Mouse (Mus musculus): Measurements from ENCODE around the gene Mdh1b. TPM values are rescaled to one million over a fixed set of nuclear protein-coding genes. Genes with fewer than 3 reads are reported as not detected.

Gene Mdh1b
- total RNA-seq (2021) = under 1 TPM; 0.66 to 0.70 TPM

DNA sequence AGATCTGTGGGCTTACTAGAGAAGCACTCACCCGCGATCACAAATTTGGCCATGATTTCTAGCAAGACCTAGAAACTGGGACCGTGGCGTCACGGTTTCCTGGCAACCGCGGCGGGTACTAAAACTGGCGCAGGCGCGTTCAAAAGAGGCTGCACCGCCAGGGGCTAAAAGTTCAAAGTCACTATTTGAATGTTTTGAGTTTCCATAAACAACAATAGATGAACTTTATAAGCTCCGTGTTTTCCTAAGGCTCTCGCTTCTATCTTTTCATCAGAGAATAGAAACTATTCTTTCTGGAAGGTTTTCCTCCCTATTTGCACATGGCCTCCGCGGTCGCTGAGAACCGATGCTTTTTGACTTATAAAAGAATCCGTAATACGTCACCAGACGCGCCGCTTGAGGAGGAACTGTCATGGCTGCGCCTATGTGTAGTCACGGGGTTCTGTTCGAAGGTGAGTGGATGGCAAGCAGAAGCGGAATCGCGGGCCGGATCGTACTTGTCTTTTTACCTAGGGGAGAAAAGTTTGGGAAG is at the start of gene Mdh1b, which contains the start of gene Fastkd2:
Gene Mdh1b, minus strand, starts transcription at position 79 of the 532 bp plus-strand sequence.
Gene Fastkd2, plus strand, starts transcription at position 375 of the 532 bp plus-strand sequence.
- peak; percentile 78 for DNase-seq (ENCODE audit: extremely low spot score in 1 of 2, low spot score in 1 of 2)

- DNase-seq (ENCODE audit: extremely low spot score in 1 of 2, low spot score in 1 of 2) = no peak
These were observed 46.9 kb upstream of the Mdh1b start for GRCm38 (mm10) chr1:63776902-63777630.

- DNase-seq (ENCODE audit: extremely low spot score in 1 of 2, low spot score in 1 of 2) = no peak
These were observed 46.3 kb upstream of the Mdh1b start for GRCm38 (mm10) chr1:63776396-63776795.

DNA sequence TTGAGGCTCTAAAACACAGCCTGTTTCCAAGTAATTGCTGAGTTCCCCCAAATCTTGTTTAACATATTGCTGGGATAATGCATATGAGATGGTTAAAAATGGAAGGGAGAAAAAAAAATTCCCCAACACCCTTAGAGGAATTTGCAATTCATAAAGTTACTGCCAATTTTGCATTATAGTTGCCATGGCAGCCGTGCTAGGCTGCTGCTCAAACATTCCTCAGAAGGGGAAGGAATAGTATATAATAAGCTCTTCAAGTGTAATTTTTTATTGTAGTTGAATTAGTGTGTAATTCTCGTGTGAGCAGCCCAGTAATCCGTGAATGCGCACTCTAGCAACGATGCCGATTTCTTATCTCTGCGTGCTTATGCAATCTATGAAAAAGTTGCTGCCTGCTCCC is 40.2 kb upstream of the Mdh1b start:
- no peak for DNase-seq (ENCODE audit: extremely low spot score in 1 of 2, low spot score in 1 of 2)

- DNase-seq (ENCODE audit: extremely low spot score in 1 of 2, low spot score in 1 of 2) = no peak
These were observed 39.0 kb upstream of the Mdh1b start, which contains the start of gene 4933402D24Rik for GRCm38 (mm10) chr1:63769167-63769566. Gene 4933402D24Rik (minus strand): TSS chr1:63769267.

GRCm38 (mm10) chr1:63768112-63768511 is 38.0 kb upstream of the Mdh1b start:
- DNase-seq (ENCODE audit: extremely low spot score in 1 of 2, low spot score in 1 of 2) = no peak

GRCm38 (mm10) chr1:63764395-63764794 is 34.3 kb upstream of the Mdh1b start:
- DNase-seq (ENCODE audit: extremely low spot score in 1 of 2, low spot score in 1 of 2) = no peak

GRCm38 (mm10) chr1:63763881-63764386 is 33.8 kb upstream of the Mdh1b start:
- peak in 1 of 2 experiments; percentile 15 for DNase-seq (ENCODE audit: extremely low spot score in 1 of 2, low spot score in 1 of 2)

DNA sequence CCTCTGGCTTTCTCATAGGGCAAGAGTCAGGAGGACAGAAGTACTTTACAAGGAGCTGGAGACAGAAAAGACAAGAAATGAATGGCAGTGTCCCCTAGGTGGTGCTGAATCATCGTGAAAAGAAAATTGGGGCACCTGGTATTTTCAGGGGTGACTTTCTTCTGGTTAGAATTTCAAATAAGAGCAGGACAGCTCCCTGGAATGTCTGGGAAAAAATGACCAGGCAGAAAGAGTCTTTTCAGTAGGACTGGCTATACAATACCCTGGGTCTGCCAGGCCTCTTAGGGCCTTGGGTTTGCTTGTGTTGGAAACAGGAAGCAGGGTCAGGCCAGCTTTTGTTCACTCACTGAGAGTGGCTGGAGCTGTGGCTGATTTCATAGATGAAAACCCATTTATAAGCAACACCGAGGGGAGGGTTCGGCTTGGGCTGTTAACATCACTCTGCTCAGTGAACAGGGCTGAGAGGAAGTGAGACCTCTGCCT is 33.1 kb upstream of the Mdh1b start:
- peak; percentile 23 to 48 for DNase-seq (ENCODE audit: extremely low spot score in 1 of 2, low spot score in 1 of 2)

- no peak for DNase-seq (ENCODE audit: extremely low spot score in 1 of 2, low spot score in 1 of 2)
These were observed 25.9 kb upstream of the Mdh1b start for GRCm38 (mm10) chr1:63756005-63756404.

DNA sequence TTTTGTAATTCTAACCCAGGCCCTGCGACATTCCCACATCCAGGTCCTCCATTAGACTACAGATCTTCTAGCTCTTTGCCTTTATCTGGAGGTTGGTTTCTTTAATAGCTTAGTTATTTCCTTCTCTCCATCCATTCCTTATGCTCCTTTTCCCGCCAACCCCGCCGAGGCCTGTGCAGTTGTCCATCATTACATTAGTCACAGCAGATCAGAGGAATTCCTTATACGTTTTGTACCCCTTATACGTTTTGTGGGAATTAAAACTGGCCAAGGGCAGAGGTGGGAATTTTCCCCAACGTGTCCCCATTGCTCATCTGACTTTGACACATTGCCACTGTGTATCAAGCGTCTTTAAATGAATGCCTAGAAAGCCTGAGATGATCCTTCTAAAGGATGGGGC is 322 bp downstream of the Mdh1b start:
- peak in 1 of 2 experiments; percentile 6 for DNase-seq (ENCODE audit: extremely low spot score in 1 of 2, low spot score in 1 of 2)

DNA sequence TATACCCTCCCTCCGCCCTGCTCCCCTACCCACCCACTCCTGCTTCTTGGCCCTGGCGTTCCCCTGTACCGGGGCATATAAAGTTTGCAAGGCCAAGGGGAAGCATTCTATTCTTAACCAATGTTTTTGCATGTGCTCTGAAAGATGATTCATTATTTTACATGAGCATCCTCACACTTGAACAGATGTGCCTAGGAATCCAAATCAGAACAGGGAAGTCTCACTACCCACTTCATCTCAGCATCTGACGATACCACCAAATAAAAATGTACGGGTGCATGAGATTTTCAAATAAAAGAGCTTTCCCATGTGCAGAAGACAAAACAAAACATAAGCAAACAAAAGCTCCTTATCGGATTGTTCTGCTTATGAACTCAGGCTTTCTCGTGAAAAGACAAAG is 10.0 kb downstream of the Mdh1b start:
- DNase-seq (ENCODE audit: extremely low spot score in 1 of 2, low spot score in 1 of 2) = no peak

- no peak for DNase-seq (ENCODE audit: extremely low spot score in 1 of 2, low spot score in 1 of 2)
These were observed 21.2 kb downstream of the Mdh1b start for GRCm38 (mm10) chr1:63708876-63709275.

DNA sequence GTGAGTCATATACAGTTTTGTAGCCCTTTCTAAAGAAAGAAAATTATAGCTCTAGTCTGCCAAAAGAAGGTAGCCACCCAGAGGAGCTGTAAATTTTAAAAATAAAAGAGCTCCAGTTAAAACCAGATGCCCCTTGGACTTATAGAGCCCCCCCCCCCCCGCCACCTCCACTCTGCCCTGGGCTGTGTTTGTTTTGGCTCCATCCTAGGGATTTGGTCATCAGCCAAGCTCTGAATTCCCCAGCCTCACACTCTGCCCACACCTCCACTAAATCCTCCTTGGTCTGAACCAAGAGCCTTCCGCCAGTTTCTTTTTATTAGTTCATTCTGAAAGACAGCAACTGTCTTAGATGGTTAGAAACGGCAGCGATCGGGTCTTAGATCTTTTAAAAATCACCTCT is 24.4 kb downstream of the Mdh1b start:
- no peak for DNase-seq (ENCODE audit: extremely low spot score in 1 of 2, low spot score in 1 of 2)

GRCm38 (mm10) chr1:63696861-63697260 is 33.3 kb downstream of the Mdh1b start:
- no peak for DNase-seq (ENCODE audit: extremely low spot score in 1 of 2, low spot score in 1 of 2)

DNA sequence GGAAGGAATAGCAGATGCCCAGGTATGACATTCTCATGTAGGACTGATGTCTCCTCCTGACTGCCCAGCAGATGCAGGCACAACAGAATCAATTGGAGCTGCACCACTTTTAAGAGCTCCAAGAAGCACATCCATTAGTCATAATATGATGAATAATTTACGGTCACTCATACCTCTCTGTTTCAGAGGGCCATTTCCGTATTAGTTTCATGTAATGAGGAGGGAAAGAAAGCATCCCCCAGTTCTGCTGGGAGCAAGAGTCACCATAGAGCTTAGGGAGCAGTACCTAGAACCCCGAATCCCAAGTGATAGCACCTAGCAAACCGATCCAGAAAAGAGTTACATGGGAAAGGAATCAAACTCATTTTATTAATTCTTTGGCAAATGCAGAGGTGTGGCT is 43.3 kb downstream of the Mdh1b start, which contains the start of gene Dytn:
Gene Dytn, minus strand, starts transcription at position 101 of the 400 bp plus-strand sequence.
- DNase-seq (ENCODE audit: extremely low spot score in 1 of 2, low spot score in 1 of 2) = no peak

DNA sequence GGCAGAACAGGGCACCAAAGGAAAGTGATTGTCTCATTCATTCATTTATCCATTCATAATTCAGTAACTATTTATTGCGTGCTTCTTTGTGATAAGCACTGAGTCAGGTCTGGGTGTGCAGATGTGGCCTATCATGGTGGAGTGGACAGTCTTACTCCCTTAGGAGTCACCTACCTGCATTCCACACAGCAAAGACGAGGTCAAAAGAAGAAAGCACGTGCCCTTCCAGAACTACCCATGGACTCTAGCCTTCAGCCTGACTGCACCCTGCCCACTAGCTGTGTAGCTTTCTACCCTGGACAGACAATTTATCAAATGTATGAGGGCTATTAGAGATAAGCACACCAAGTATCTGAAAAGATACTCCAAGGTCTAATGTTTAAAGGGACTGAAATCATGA is 54.1 kb downstream of the Mdh1b start:
- DNase-seq (ENCODE audit: extremely low spot score in 1 of 2, low spot score in 1 of 2) = no peak

DNA sequence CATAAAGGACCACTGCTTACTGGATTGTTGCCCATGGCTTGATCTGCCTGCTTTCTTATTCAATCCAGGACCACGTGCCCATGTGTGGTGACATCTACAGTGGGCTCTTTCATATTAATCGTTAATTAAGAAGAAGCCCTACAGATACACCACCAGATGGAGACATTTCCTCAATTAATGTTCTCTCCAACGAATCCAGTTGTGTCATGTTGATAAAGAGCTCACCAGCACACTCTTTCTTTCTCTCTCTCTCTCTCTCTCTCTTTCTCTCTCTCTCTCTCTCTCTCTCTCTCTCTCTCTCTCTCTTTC is 61.3 kb downstream of the Mdh1b start:
- DNase-seq (ENCODE audit: extremely low spot score in 1 of 2, low spot score in 1 of 2) = no peak

GRCm38 (mm10) chr1:63667949-63668851 is 61.9 kb downstream of the Mdh1b start:
- DNase-seq (ENCODE audit: extremely low spot score in 1 of 2, low spot score in 1 of 2) = no peak

DNA sequence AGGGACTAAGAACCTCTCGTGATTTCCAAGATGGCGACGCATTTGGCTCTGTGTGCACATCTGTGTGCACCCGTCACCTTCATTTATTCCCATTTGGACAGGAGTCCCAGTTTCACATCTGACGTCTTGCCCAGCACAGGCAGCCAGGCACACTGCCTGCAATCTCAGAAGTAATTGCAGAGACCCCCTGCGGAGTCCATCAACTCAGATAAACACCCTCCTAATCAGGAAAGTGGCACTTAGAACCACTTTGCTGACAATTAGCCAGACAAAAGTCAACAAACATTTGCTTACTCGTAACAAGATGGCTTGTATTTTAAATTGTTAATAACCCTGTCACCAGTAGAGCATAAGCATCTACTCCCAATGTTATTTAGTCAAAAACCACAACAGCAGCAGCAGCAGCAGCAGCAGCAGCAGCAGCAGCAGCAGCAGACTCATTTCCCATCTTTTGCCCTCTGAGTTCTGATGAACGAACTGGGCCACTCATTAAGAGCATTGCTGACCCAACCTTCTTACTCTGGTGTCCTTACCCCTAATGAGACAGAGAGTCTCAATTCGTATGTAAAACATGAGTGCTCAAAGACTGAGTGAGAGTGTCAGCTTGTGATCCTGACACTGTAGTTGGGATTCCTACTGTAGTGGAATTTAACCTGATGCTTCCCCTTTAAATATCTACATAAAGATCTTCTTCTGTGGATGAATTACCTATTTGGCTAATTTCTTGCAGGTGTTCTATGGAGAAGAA is 62.7 kb downstream of the Mdh1b start:
- no peak for DNase-seq (ENCODE audit: extremely low spot score in 1 of 2, low spot score in 1 of 2)
